9 mouse cellular contexts compared by ENCODE assay signal in the genomic region with DNA sequence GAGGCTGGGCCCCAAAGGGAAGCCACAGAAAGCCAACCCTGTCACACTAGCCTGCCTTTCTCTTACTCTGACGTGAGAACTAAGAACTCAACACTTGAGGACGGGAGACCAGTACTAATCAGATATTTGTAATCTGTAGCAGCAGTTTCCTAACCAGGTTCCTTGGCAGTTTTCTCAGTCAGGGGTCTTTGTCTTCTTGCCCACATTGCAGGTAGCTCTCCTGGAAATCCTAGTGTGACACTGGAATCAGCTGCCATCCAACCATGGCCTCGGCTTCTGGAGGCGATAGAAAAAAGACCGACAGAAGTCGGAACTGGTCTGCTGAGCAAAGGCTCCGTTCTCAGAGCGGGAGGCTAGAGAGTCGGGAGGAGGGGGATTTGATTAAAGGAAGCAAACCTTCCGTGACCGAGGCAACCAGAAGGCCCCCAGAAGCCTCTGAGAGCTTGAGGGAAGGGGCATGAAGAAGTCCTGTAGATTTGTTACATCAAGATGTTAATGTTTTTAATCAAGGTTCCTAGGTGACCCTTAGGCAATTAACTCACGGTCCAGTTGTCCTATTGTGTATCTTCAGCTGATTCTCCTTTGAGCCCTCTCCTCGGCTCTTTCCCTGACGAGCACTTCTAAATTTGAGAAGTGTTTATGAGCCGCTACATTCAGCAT.
DNase-seq lines count a peak whose midpoint lies in the region; ATAC-seq lines count a peak whose summit lies in the region.
"Had no signal": no experiment of that assay in that cellular context is flagged by ENCODE, and none has a peak within 500 bp of the region (broad histone marks: within the 10 kb centered on the region; RNA-seq: fewer than 3 reads in every experiment).

No protein-coding gene starts in this region.

- no peak overlapping the region for H3K27ac ChIP-seq in intestine, embryonic 15.5 days

- intact Hi-C loops in heart, postnatal 14 days (cut with DNase I) = no loop called here

- peak; percentile 13 for DNase-seq in heart, adult 11 months
- DNase-seq in heart, postnatal 14 days = no peak
- peak; percentile 10 for DNase-seq in right cerebral cortex, postnatal 4 days
- DNase-seq in right cerebral cortex, postnatal 10 days (ENCODE audit: low spot score in 2 of 2) = no peak
- DNase-seq in retina, embryonic 14.5 days (ENCODE audit: low spot score) = peak; percentile 77
- DNase-seq in ovary, postnatal 14 days (ENCODE audit: low spot score) = no peak
- DNase-seq: adrenal gland, postnatal 10 days had no signal

- no peak overlapping the region for H3K4me3 ChIP-seq in intestine, embryonic 15.5 days (replicated peaks)

- H3K4me2 ChIP-seq in intestine, embryonic 15.5 days (replicated peaks) = 0 out of 2 replicates have a peak overlapping the region, but pooled peaks have one; percentile 19

- no peaks in the 10 kb centered on the region for H3K36me3 ChIP-seq in intestine, embryonic 15.5 days

- no peaks in the 10 kb centered on the region; the same call in 1 of the 2 replicates for H3K27me3 ChIP-seq in intestine, embryonic 15.5 days (replicated peaks)

- no peaks in the 10 kb centered on the region for H3K9me3 ChIP-seq in intestine, embryonic 15.5 days

- no peaks in the 10 kb centered on the region for H3K4me1 ChIP-seq in intestine, embryonic 15.5 days (replicated peaks)

- 41% methylated on average over 15 of the region's 15 CpGs for WGBS in intestine, embryonic 15.5 days

- no peak overlapping the region for H3K9ac ChIP-seq in intestine, embryonic 15.5 days

- no peak for ATAC-seq in intestine, embryonic 15.5 days
- no peak for ATAC-seq in monocyte, adult 5-6 weeks (replicated peaks; ENCODE audit: insufficient number of reproducible peaks, low FRiP score, low TSS enrichment, poor library complexity, severe bottlenecking)

Comparison
In these comparisons a context has a peak if more than half of its experiments do, and no peak if none do; other contexts are left out.
1. DNase-seq: peak in heart, adult 11 months (single experiment), right cerebral cortex, postnatal 4 days (single experiment) and retina, embryonic 14.5 days (single experiment); none in heart, postnatal 14 days (0 of 2), right cerebral cortex, postnatal 10 days (0 of 2) and ovary, postnatal 14 days (single experiment).